Mouse (Mus musculus): ENCODE measurements at regions not wholly inside any gene's neighbourhood (a gene's known extent, or its start where the extent isn't known, plus 50 kb on each side); places are given as distances from the start of the nearest gene placed in this dataset.

DNA sequence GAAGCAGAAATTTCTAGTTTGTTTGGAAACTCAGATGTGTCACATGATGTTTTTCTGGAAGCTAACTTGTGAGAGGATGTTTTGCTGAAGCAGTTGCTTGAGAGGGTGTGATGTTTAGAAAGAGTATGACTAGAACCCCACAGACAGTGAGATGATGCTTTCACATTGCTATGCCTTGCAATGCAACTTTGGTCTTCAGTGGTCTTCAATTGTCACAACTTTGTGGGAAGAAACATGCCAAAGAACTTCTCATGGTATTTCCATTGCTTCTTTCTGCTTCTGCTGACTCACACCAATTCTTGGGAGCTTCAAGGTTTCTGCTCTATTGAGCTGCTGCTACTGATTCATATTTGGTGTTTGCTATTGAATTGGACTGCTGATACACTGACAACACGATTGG lies 365.3 kb upstream of the Tmem229a start:
- no peak for DNase-seq

DNA sequence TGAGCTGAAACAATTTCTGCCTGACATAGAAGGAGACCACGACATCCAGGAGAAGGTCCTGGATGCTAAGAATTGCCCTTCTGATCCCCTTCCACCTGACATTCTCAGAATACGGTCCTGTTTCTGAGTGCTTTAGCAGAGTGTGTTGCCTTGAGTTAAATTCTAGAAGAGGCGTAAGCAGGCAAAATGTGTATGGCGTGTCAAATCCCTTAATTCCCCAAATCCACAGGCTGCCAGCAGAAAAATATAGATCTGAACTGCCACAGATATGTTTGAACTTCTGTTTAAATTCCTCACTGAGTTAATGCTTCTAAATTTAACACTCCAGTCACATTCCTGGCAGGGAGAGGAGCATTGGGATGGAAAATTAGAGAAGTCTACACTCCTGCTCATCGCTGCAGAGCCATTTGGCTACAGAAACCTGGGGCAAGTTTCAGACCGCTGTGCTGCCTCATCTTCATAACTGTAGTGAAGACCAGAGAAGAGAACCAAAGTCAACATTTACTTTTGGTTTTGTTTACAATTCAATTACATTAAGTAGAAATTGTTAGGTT lies 364.3 kb upstream of the Tmem229a start:
- no peak for DNase-seq

DNA sequence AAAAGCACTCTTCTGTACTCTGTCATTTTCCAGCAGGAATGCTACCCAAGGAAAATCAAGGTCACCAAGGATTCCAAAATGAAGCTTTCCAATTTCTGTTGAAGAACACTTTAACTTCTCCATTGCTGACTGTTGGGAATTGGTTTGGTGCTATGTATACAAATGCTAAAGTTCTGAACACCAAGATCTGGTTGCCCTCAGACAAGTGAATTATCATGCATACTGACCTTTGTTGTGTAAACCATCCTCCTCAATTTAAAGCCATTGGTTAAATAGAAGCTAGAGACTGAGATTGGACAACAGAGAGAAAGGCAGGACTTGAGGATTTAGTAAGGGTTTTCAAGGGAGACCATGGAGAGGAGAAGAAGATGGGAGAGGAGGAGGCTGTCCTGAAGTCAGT lies 351.4 kb upstream of the Tmem229a start:
- no peak for DNase-seq

DNA sequence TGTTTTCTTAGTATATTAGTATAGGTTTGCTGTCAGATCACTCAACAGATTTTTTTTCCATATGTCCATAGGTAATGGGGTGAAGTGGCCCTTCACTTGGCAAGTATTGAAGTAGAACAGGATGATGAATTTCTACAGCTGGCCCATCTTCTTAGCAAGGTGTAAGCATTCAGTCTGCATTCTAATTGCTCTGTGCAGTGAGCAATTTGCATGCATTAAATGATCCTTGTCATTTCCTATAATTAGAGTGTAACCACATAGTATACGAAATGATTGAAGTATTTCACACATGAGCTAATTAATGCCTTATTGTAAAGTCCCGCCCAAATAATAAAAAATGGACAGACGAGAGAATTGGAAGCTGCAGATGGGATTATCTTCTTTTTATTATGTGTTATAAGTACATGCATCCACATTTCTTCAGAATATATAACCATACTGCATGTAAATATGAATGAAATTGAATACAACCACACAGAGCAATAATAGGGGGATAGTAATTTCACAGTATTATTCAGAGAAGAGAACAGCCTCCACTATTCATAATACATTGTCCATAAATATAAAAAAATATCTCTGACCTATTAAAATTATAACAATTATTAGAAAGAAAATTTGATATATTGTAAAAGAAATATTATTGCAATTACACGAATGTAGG lies 348.9 kb upstream of the Tmem229a start:
- DNase-seq = no peak

DNA sequence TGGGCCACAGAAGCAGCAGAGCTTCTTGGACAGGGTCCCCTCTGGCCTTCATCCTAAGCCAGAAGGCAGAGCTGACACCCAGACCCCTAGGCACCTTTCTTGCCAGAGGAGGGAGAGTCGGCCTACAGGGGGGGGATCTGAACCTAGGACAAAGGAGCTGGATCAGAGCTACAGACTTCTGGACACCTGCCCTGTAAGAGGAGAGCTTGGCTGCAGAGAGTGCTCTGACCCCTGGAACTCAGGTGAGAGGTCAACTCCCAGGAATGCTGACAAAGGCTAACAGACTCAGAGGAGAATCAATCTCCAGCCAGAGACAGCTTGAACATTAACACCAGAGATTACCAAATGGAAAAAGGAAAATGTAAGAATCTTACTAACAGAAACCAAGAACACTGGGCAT lies 335.5 kb upstream of the Tmem229a start:
- DNase-seq = no peak

DNA sequence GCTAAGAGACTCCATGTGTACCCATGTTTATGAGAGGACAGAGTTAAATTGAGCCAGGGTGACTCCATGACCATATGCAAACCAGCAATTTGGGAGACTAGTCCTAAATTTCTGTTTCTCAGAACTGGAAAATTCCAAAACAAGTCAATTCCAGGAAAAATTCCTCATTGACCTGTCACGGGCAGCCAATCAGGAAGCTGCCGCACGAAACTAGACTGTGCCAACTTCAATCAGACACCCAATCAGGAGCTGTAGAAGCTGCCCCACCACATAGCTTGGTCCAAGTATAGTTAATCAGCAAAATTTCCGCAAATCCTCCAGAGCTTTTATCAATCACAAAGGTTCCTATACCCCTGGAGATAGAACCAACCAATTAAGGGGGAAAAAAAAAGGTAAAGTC lies 331.5 kb upstream of the Tmem229a start:
- DNase-seq = no peak

DNA sequence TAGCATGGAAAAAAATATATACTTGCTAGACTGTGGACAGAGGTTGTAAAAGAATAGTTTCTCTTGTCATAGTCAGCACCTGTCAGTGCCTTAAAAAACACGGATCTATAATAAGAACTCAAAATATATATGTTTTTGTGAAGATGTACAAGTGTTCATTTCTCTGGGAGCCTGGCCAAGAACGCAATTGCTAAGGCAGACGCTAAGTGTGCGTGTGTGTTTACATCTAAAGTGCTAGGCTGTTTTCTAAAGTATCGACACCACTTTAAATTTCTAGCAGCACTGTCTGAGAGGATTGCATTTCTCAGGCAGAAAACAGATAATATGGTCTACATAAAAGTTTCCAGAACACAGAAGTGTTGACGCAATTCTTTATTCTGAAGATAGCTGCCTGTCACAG lies 330.2 kb upstream of the Tmem229a start:
- DNase-seq = no peak

DNA sequence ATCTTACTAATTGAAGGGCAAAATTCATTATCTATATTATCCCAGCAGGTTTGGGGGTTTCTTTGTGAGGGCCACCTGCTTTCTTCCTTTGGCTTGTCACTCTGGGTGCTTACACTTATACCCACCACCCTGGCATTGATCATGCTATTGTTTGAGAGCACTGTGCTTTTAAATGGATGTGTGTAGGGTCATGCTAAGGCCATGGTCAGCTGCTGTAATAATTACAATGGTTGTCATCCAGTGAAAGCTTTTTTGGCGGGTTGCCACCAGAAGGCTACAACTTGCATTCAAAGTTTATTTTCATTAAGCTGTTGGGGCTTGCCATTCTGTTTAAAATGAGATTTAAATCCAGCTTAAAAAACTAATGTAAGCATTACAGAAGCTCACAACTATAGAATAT lies 322.4 kb upstream of the Tmem229a start:
- DNase-seq = no peak

DNA sequence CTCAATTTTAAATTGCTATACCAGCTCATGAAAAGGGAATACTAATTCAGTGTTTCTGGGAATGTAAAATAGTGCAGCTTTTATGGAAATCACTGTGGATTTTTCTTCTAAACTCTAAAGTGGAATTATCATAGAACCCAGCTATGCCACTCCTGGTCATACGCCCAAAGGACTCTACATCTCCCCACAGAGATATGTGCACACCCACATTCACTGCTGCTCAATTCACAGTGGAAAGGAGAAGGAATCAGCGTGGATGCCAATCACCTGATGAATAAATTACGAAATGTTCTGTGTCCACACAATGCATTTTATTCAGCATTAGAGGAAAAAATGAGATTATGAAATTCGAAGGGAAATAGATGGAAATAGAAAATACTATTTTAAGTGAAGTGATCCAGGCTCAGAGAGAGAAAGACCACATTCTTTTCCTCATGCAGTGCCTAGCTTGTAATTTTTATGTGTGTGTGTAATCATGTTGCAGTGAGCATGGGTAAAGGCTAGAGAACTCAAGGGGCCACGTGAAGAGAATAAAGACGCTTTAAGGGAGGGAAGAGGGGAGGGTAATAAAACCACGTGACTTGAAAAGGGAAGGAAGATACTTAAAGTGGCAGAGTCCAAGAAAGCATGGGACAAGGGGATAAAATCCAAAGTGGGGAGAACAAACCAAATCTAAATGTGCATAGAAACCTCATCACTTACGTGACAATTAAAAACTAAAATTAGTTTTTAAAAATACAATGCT lies 321.8 kb upstream of the Tmem229a start:
- no peak for DNase-seq

DNA sequence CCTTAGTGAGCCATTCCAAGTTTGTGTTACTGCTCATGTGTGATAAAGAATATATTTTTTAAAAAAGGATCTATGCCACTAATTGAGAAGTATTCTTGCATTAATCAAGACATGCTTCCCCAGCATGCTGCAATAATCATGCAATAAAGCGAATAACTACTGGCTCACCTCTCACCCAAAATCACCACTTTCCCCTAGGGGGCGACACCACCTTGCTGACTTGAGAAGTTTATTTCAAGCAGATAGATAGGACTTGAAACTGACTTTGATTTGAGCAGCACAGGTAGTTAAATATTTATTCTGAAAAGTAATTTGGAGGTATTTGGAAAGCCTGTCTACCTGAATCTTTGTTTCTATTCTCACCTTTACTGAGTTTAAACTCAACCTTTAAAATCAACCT lies 320.1 kb upstream of the Tmem229a start:
- DNase-seq = peak; percentile 8

DNA sequence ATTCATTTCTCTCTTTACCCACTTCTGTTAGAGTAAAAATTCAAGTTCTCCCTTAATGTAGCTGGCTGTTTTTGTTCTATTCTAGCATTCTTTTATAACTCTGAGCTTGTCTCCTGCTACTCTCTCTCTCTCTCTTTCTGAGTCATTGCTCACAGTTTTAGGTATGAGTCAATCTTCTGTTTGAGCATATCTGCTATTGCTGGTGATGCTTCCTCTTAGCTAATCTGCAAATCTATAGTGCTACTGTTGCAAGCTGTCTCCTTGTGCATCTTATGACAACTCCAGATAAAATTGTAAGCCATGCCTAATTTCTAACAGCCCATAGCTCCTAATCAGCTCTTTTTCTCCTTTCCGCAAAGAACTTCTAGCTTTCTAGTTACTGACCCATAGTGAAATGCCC lies 304.5 kb upstream of the Tmem229a start:
- no peak for DNase-seq

DNA sequence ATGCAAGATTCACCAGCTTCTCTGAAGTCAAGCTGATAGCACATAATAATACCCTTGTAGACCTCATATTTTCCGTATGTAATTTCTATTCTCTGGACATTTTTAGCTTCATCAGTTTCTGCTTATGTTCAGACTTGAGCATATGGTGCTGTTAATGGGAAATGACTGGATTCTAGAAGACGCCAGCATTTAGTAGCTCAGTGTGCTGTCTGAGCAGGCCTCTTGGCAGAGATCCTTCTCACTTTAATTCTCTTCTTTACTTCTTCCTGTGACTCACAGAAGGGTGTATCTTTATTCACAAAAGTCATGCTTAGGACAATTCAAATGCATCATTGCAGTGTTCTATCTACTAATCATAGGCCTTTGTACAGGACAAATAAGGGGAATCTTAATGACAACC lies 299.7 kb upstream of the Tmem229a start:
- no peak for DNase-seq

DNA sequence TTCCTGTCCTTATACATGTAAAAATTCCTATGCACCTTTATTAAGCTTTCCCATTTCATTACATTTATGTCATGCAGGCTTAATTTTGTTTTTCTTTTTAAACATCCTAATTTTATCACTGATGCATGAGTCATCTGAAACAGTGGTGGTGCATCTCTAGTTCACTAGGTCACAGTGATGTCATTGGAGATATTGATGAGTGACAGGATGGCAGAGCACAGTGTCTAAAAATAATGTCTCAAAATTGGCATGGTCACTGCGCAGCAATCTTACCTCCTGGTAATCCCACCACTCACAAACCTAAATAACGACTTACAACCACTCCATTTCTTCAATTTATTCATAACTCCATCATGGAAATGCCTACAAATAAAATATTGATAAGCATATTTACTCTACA lies 280.9 kb upstream of the Tmem229a start:
- no peak for DNase-seq

DNA sequence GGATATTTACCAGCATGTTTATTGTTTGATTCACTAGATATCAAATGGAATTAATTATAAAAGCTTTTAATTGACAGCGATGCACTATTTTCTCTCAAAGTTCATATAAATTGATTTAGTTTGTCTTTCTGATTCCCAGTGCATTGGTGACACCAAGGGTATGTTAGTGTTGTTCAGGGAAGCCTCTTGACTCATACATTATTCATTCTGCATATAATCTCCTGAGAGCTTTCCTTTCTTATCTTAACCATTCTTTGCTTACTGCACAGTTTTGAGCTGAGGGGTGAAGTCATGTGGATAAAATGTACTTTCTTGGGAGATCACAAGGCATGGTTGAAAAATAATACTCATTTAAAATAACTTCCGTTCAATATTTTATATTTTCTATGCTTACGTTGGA lies 280.5 kb upstream of the Tmem229a start:
- DNase-seq = no peak

All from thymus, postnatal 4 days (tissue).